Mouse (Mus musculus): Measurements from ENCODE around the gene Abcc5. TPM values are rescaled to one million over a fixed set of nuclear protein-coding genes. Genes with fewer than 3 reads are reported as not detected.
"Not testable (repeated sequence)": the region's sequence is repeated elsewhere in the genome, so short reads cannot be mapped to it uniquely, and the experiment has no call there.

Gene Abcc5
- total and polyA plus RNA-seq, 2 experiments from 2014 or later, result 71.6 to 79.8 TPM

GRCm38 (mm10) chr16:20464725-20465124 lies 38.5 kb upstream of the Abcc5 start:
- ATAC-seq (no peak), DNase-seq (no peak)
- Histone ChIP-seq H3K4me3 (ENCODE audit: low read depth, low read length) (no peak overlapping the region), H3K27me3 (ENCODE audit: insufficient read depth, low read length) (no peaks in the 10 kb centered on the region), H3K4me1 (ENCODE audit: insufficient read depth) (no peaks in the 10 kb centered on the region), H3K4me2 (ENCODE audit: low read depth) (no peak overlapping the region), H3K9ac (no peak overlapping the region), H3K27ac (ENCODE audit: low read depth, low read length) (no peak overlapping the region), H3K9me3 (ENCODE audit: low read length) (no peaks in the 10 kb centered on the region), H3K36me3 (ENCODE audit: insufficient read depth) (no peaks in the 10 kb centered on the region)
- no peak for TF ChIP-seq CTCF (IDR thresholded peaks at IDR 0.05; ENCODE audit: low read depth)

GRCm38 (mm10) chr16:20458736-20459135 lies 32.5 kb upstream of the Abcc5 start:
- H3K4me3 ChIP-seq (ENCODE audit: low read depth, low read length); H3K9me3 ChIP-seq (ENCODE audit: low read length); ATAC-seq; H3K36me3 ChIP-seq (ENCODE audit: insufficient read depth); H3K27ac ChIP-seq (ENCODE audit: low read depth, low read length); H3K4me2 ChIP-seq (ENCODE audit: low read depth); H3K27me3 ChIP-seq (ENCODE audit: insufficient read depth, low read length); H3K4me1 ChIP-seq (ENCODE audit: insufficient read depth); H3K9ac ChIP-seq; DNase-seq: not testable (repeated sequence)
- 94% methylated on average over 5 of the region's 5 CpGs for WGBS

- Histone ChIP-seq H3K27ac (ENCODE audit: low read depth, low read length) (no peak overlapping the region), H3K4me2 (ENCODE audit: low read depth) (no peak overlapping the region), H3K36me3 (ENCODE audit: insufficient read depth) (no peaks in the 10 kb centered on the region), H3K4me3 (ENCODE audit: low read depth, low read length) (no peak overlapping the region), H3K9ac (no peak overlapping the region), H3K27me3 (ENCODE audit: insufficient read depth, low read length) (no peaks in the 10 kb centered on the region), H3K9me3 (ENCODE audit: low read length) (no peaks in the 10 kb centered on the region), H3K4me1 (ENCODE audit: insufficient read depth) (no peaks in the 10 kb centered on the region)
- no peak for TF ChIP-seq CTCF (IDR thresholded peaks at IDR 0.05; ENCODE audit: low read depth)
- DNase-seq, result no peak
- ATAC-seq, result no peak
- 44% methylated on average over 1 of the region's 1 CpGs for WGBS
These were observed 29.9 kb upstream of the Abcc5 start for GRCm38 (mm10) chr16:20456106-20456505.

GRCm38 (mm10) chr16:20454155-20454654 lies 28.0 kb upstream of the Abcc5 start:
- ATAC-seq (no peak), DNase-seq (no peak)
- Histone ChIP-seq H3K27ac (ENCODE audit: low read depth, low read length) (no peak overlapping the region), H3K27me3 (ENCODE audit: insufficient read depth, low read length) (no peaks in the 10 kb centered on the region), H3K9me3 (ENCODE audit: low read length) (no peaks in the 10 kb centered on the region), H3K4me2 (ENCODE audit: low read depth) (no peak overlapping the region), H3K4me3 (ENCODE audit: low read depth, low read length) (no peak overlapping the region), H3K4me1 (ENCODE audit: insufficient read depth) (no peaks in the 10 kb centered on the region), H3K9ac (no peak overlapping the region), H3K36me3 (ENCODE audit: insufficient read depth) (no peaks in the 10 kb centered on the region)
- TF ChIP-seq CTCF (IDR thresholded peaks at IDR 0.05; ENCODE audit: low read depth), result no peak
- WGBS, result 91% methylated on average over 6 of the region's 6 CpGs

DNA sequence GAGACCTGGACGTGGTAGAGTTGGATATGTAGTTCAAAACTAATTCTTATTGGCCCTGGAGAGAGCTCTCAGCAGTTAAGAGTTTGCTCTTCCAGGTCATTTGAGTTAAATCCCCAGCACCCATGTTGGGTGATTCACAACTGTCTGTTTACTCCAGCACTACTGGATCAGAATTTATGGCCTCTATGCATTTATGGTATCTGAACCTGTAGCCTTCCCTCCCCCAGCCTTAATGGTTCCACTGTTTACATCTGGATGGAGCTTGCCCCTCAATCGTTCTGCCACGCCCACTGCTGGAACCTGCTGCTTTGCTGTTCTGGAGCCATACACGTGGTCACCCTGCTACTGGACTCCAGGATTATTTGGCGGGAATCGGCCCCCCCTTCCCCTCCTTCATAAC lies 25.6 kb upstream of the Abcc5 start:
- no peaks in the 10 kb centered on the region for H3K4me1 ChIP-seq (ENCODE audit: insufficient read depth)
- WGBS, result 79% methylated on average over 6 of the region's 6 CpGs
- H3K4me2 ChIP-seq (ENCODE audit: low read depth), result no peak overlapping the region
- H3K27ac ChIP-seq (ENCODE audit: low read depth, low read length), result no peak overlapping the region
- DNase-seq, result no peak
- H3K4me3 ChIP-seq (ENCODE audit: low read depth, low read length), result no peak overlapping the region
- no peak for TF ChIP-seq CTCF (IDR thresholded peaks at IDR 0.05; ENCODE audit: low read depth)
- H3K27me3 ChIP-seq (ENCODE audit: insufficient read depth, low read length), result no peaks in the 10 kb centered on the region
- H3K9ac ChIP-seq, result no peak overlapping the region
- H3K9me3 ChIP-seq (ENCODE audit: low read length), result no peaks in the 10 kb centered on the region
- no peaks in the 10 kb centered on the region for H3K36me3 ChIP-seq (ENCODE audit: insufficient read depth)
- ATAC-seq, result no peak

- no peak for ATAC-seq
- no peaks in the 10 kb centered on the region for H3K27me3 ChIP-seq (ENCODE audit: insufficient read depth, low read length)
- no peak overlapping the region for H3K4me3 ChIP-seq (ENCODE audit: low read depth, low read length)
- no peaks in the 10 kb centered on the region for H3K36me3 ChIP-seq (ENCODE audit: insufficient read depth)
- WGBS, result 79% methylated on average over 1 of the region's 1 CpGs
- no peaks in the 10 kb centered on the region for H3K9me3 ChIP-seq (ENCODE audit: low read length)
- no peak overlapping the region for H3K27ac ChIP-seq (ENCODE audit: low read depth, low read length)
- TF ChIP-seq CTCF (IDR thresholded peaks at IDR 0.05; ENCODE audit: low read depth), result no peak
- no peaks in the 10 kb centered on the region for H3K4me1 ChIP-seq (ENCODE audit: insufficient read depth)
- no peak for DNase-seq
- H3K4me2 ChIP-seq (ENCODE audit: low read depth), result no peak overlapping the region
- no peak overlapping the region for H3K9ac ChIP-seq
These were observed 19.7 kb upstream of the Abcc5 start for GRCm38 (mm10) chr16:20445871-20446270.

DNA sequence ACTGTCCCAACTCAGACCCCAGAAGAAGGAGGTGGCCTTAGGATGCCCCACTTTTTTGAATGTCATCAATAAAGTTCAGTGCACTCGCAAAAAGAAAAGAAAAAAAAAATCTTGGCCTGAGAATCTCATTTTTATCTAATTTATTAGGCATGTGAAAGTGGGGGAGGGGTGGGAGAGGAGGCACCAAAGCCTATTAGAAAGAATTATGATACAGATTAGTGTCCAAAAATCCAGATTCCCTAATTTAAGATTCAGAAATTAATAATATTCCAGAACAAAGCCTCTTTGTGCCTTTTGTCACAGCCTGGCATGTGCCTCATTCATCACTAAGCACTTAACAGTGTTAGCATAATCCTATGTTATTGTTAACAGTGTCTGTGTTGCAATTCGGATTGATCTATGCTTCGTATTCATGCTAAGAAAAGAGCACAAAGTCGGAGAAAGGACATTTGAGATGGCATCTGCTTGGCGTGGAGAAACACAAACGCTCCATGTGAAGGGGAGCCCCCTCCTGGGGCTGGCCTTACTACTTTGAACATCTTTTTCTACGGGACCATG lies 18.7 kb upstream of the Abcc5 start:
- Histone ChIP-seq H3K27ac (ENCODE audit: low read depth, low read length) (no peak overlapping the region), H3K4me3 (ENCODE audit: low read depth, low read length) (no peak overlapping the region), H3K4me2 (ENCODE audit: low read depth) (no peak overlapping the region), H3K27me3 (ENCODE audit: insufficient read depth, low read length) (no peaks in the 10 kb centered on the region), H3K4me1 (ENCODE audit: insufficient read depth) (no peaks in the 10 kb centered on the region), H3K36me3 (ENCODE audit: insufficient read depth) (no peaks in the 10 kb centered on the region), H3K9ac (no peak overlapping the region), H3K9me3 (ENCODE audit: low read length) (no peaks in the 10 kb centered on the region)
- TF ChIP-seq CTCF (IDR thresholded peaks at IDR 0.05; ENCODE audit: low read depth), result no peak
- peak; percentile 72; the same call in 1 of the 2 replicates for ATAC-seq
- 34% methylated on average over 7 of the region's 7 CpGs for WGBS
- no peak for DNase-seq
